Comparison of ENCODE assay signal across 8 mouse cellular contexts in genomic region chr7:142967414-142967883, GRCm38 (mm10). TPM values are rescaled to one million over a fixed set of nuclear protein-coding genes. Genes with fewer than 3 reads are reported as not detected.
DNase-seq lines count a peak whose midpoint lies in the region; ATAC-seq lines count a peak whose summit lies in the region.

No protein-coding gene starts in this region.

- peak; percentile 17 for DNase-seq in kidney, adult 18-20 months
- DNase-seq in kidney, adult 9 months, result no peak
- DNase-seq in adrenal gland, postnatal 4 days (ENCODE audit: low spot score in 2 of 2), result peak; percentile 28 to 39
- peak; percentile 56 for DNase-seq in kidney, postnatal 10 days
- peak; percentile 37 for DNase-seq in urinary bladder, postnatal 10 days (ENCODE audit: low spot score)
- no peak for DNase-seq in thymus, postnatal 0 days (ENCODE audit: low spot score)

- peak; percentile 78 for ATAC-seq in granulocyte monocyte progenitor cell, adult 5-6 weeks (replicated peaks; ENCODE audit: poor library complexity, severe bottlenecking)
- ATAC-seq in megakaryocyte, adult 5-6 weeks (ENCODE audit: poor library complexity, severe bottlenecking), result peak; percentile 80

RNA-seq across cellular contexts. Expression of gene Ascl2, which starts 1.6 kb away (rescaled TPM):
- under 1 TPM; 0.36 to 0.96 TPM for total RNA-seq in adrenal gland, postnatal 4 days (2021)
- 2.0 TPM in 2 replicates for total RNA-seq in granulocyte monocyte progenitor cell, adult 5-6 weeks (2014; fragmentation: Nextera tagmentation)
- total RNA-seq in granulocyte monocyte progenitor cell, adult 5-6 weeks (2017), result 0.34 and 0.82 TPM in 2 replicates
- total RNA-seq in megakaryocyte, adult 5-6 weeks (2015), result 0.96 and 1.1 TPM in 2 replicates
- 0.40 and 2.9 TPM in 2 replicates for total RNA-seq in megakaryocyte, adult 5-6 weeks (2017)
- polyA plus RNA-seq in thymus, postnatal 0 days (2015; fragmentation: Nextera tagmentation; extraction: Ambion mirVana), result 2.9 and 3.1 TPM in 2 replicates

RNA-seq across cellular contexts. Expression of gene Th, which starts 36.5 kb away (rescaled TPM):
- 100 to 1,000 TPM; 528 to 536 TPM for total RNA-seq in adrenal gland, postnatal 4 days (2021)
- total RNA-seq in granulocyte monocyte progenitor cell, adult 5-6 weeks (2014; fragmentation: Nextera tagmentation), result not detected in 2 replicates
- total RNA-seq in granulocyte monocyte progenitor cell, adult 5-6 weeks (2017), result not detected in 2 replicates
- not detected in 2 replicates for total RNA-seq in megakaryocyte, adult 5-6 weeks (2015)
- not detected in 2 replicates for total RNA-seq in megakaryocyte, adult 5-6 weeks (2017)
- 0.37 and 1.2 TPM in 2 replicates for polyA plus RNA-seq in thymus, postnatal 0 days (2015; fragmentation: Nextera tagmentation; extraction: Ambion mirVana)

RNA-seq across cellular contexts. Expression of gene Tspan32, which starts 37.4 kb away (rescaled TPM):
- 1 to 10 TPM; 1.5 to 2.6 TPM for total RNA-seq in adrenal gland, postnatal 4 days (2021)
- 140 and 158 TPM in 2 replicates for total RNA-seq in granulocyte monocyte progenitor cell, adult 5-6 weeks (2014; fragmentation: Nextera tagmentation)
- total RNA-seq in granulocyte monocyte progenitor cell, adult 5-6 weeks (2017), result 95.1 and 117 TPM in 2 replicates
- 60.9 and 70.4 TPM in 2 replicates for total RNA-seq in megakaryocyte, adult 5-6 weeks (2015)
- 45.6 and 47.0 TPM in 2 replicates for total RNA-seq in megakaryocyte, adult 5-6 weeks (2017)
- 44.5 and 58.2 TPM in 2 replicates for polyA plus RNA-seq in thymus, postnatal 0 days (2015; fragmentation: Nextera tagmentation; extraction: Ambion mirVana)

Comparison
In these comparisons a context has a peak if more than half of its experiments do, and no peak if none do; other contexts are left out.
1. DNase-seq: peak in kidney, adult 18-20 months (single experiment), adrenal gland, postnatal 4 days (2 of 2), kidney, postnatal 10 days (single experiment) and urinary bladder, postnatal 10 days (single experiment); none in kidney, adult 9 months (single experiment) and thymus, postnatal 0 days (single experiment).
2. RNA of gene Th, which starts 36.5 kb away (total RNA-seq): 528 to 536 TPM in adrenal gland, postnatal 4 days; not detected in granulocyte monocyte progenitor cell, adult 5-6 weeks and not detected in megakaryocyte, adult 5-6 weeks; every median in the first group is over 100 times any median in the second.
3. RNA of gene Tspan32, which starts 37.4 kb away (total RNA-seq): 95.1 to 158 TPM in granulocyte monocyte progenitor cell, adult 5-6 weeks and 45.6 to 70.4 TPM in megakaryocyte, adult 5-6 weeks; 1.5 to 2.6 TPM in adrenal gland, postnatal 4 days; every median in the first group is over 10 times any median in the second.